Mouse (Mus musculus): ENCODE measurements around the gene Traf6. TPM values are rescaled to one million over a fixed set of nuclear protein-coding genes. Genes with fewer than 3 reads are reported as not detected.

Gene Traf6
- polyA plus RNA-seq (2015; fragmentation: Nextera tagmentation; extraction: Ambion mirVana): 7.4 and 8.6 TPM in 2 replicates

- H3K36me3 ChIP-seq (ENCODE audit: insufficient read depth, low read length): no peaks in the 10 kb centered on the region
- no peaks in the 10 kb centered on the region for H3K9me3 ChIP-seq (replicated peaks; ENCODE audit: low read length)
- H3K27me3 ChIP-seq (ENCODE audit: insufficient read depth, low read length): no peaks in the 10 kb centered on the region
- peaks cover 4% of the 10 kb centered on the region; the same call in 1 of the 2 replicates for H3K4me1 ChIP-seq (replicated peaks; ENCODE audit: insufficient read depth, low read length)
- H3K9ac ChIP-seq (ENCODE audit: low read depth, low read length): peak within 1 kb of the TSS; percentile 95
- TF ChIP-seq CTCF (IDR thresholded peaks at IDR 0.05; ENCODE audit: low read depth): peak; percentile 88
- H3K4me2 ChIP-seq (ENCODE audit: low read length): peak within 1 kb of the TSS; percentile 71
- peak within 1 kb of the TSS; percentile 96 for H3K4me3 ChIP-seq (replicated peaks; ENCODE audit: low read depth, low read length)
- under 1% methylated on average over 66 of the region's 68 CpGs for WGBS
- peak; percentile 95 for DNase-seq (ENCODE audit: low spot score)
- peak; percentile 96 for ATAC-seq (replicated peaks; ENCODE audit: low FRiP score, low read depth)
- peak within 1 kb of the TSS; percentile 63; the same call in 1 of the 2 replicates for H3K27ac ChIP-seq
Measured at GRCm38 (mm10) chr2:101678236-101679021, at the start of gene Traf6. Traf6 (plus strand) TSS chr2:101678429.

GRCm38 (mm10) chr2:101638979-101639839 is 39.0 kb upstream of the Traf6 start:
- TF ChIP-seq CTCF (IDR thresholded peaks at IDR 0.05; ENCODE audit: low read depth): no peak

GRCm38 (mm10) chr2:101639840-101640350 is 38.3 kb upstream of the Traf6 start:
- no peak for ATAC-seq (replicated peaks; ENCODE audit: low FRiP score, low read depth)
- Histone ChIP-seq H3K4me3 (replicated peaks; ENCODE audit: low read depth, low read length) (no peak overlapping the region), H3K9me3 (replicated peaks; ENCODE audit: low read length) (no peaks in the 10 kb centered on the region), H3K27ac (no peak overlapping the region), H3K27me3 (ENCODE audit: insufficient read depth, low read length) (no peaks in the 10 kb centered on the region), H3K4me2 (ENCODE audit: low read length) (no peak overlapping the region), H3K9ac (ENCODE audit: low read depth, low read length) (no peak overlapping the region), H3K36me3 (ENCODE audit: insufficient read depth, low read length) (no peaks in the 10 kb centered on the region), H3K4me1 (replicated peaks; ENCODE audit: insufficient read depth, low read length) (no peaks in the 10 kb centered on the region)
- 72% methylated on average over 3 of the region's 3 CpGs for WGBS
- TF ChIP-seq CTCF (IDR thresholded peaks at IDR 0.05; ENCODE audit: low read depth): no peak
- DNase-seq (ENCODE audit: low spot score): no peak

More at GRCm38 (mm10) chr2:101638979-101639839, 39.0 kb upstream of the Traf6 start:
- WGBS: 30% methylated on average over 7 of the region's 7 CpGs
- H3K27me3 ChIP-seq (ENCODE audit: insufficient read depth, low read length): no peaks in the 10 kb centered on the region
- H3K4me3 ChIP-seq (replicated peaks; ENCODE audit: low read depth, low read length): no peak overlapping the region
- no peaks in the 10 kb centered on the region for H3K9me3 ChIP-seq (replicated peaks; ENCODE audit: low read length)
- H3K27ac ChIP-seq: no peak overlapping the region
- H3K9ac ChIP-seq (ENCODE audit: low read depth, low read length): no peak overlapping the region
- DNase-seq (ENCODE audit: low spot score) (no peak), ATAC-seq (replicated peaks; ENCODE audit: low FRiP score, low read depth) (no peak)
- H3K4me2 ChIP-seq (ENCODE audit: low read length): no peak overlapping the region
- H3K36me3 ChIP-seq (ENCODE audit: insufficient read depth, low read length): no peaks in the 10 kb centered on the region
- no peaks in the 10 kb centered on the region for H3K4me1 ChIP-seq (replicated peaks; ENCODE audit: insufficient read depth, low read length)

GRCm38 (mm10) chr2:101645841-101646240 is 32.4 kb upstream of the Traf6 start:
- ATAC-seq (replicated peaks; ENCODE audit: low FRiP score, low read depth) (no peak), DNase-seq (ENCODE audit: low spot score) (no peak)
- TF ChIP-seq CTCF (IDR thresholded peaks at IDR 0.05; ENCODE audit: low read depth): no peak
- no peak overlapping the region for H3K4me3 ChIP-seq (replicated peaks; ENCODE audit: low read depth, low read length)
- no peak overlapping the region for H3K27ac ChIP-seq
- no peaks in the 10 kb centered on the region for H3K36me3 ChIP-seq (ENCODE audit: insufficient read depth, low read length)
- 96% methylated on average over 1 of the region's 1 CpGs for WGBS
- H3K9me3 ChIP-seq (replicated peaks; ENCODE audit: low read length): no peaks in the 10 kb centered on the region
- no peaks in the 10 kb centered on the region for H3K27me3 ChIP-seq (ENCODE audit: insufficient read depth, low read length)
- no peaks in the 10 kb centered on the region for H3K4me1 ChIP-seq (replicated peaks; ENCODE audit: insufficient read depth, low read length)
- no peak overlapping the region for H3K9ac ChIP-seq (ENCODE audit: low read depth, low read length)
- no peak overlapping the region for H3K4me2 ChIP-seq (ENCODE audit: low read length)

GRCm38 (mm10) chr2:101648361-101648760 is 29.9 kb upstream of the Traf6 start:
- Histone ChIP-seq H3K27me3 (ENCODE audit: insufficient read depth, low read length) (no peaks in the 10 kb centered on the region; the same call in 1 of the 2 replicates), H3K36me3 (ENCODE audit: insufficient read depth, low read length) (no peaks in the 10 kb centered on the region), H3K4me1 (replicated peaks; ENCODE audit: insufficient read depth, low read length) (no peaks in the 10 kb centered on the region), H3K4me2 (ENCODE audit: low read length) (no peak overlapping the region), H3K9ac (ENCODE audit: low read depth, low read length) (no peak overlapping the region), H3K27ac (no peak overlapping the region), H3K9me3 (replicated peaks; ENCODE audit: low read length) (no peaks in the 10 kb centered on the region), H3K4me3 (replicated peaks; ENCODE audit: low read depth, low read length) (no peak overlapping the region)
- WGBS: 67% methylated on average over 2 of the region's 2 CpGs
- DNase-seq (ENCODE audit: low spot score) (no peak), ATAC-seq (replicated peaks; ENCODE audit: low FRiP score, low read depth) (no peak)
- no peak for TF ChIP-seq CTCF (IDR thresholded peaks at IDR 0.05; ENCODE audit: low read depth)

- no peak within 1 kb of the TSS for H3K4me2 ChIP-seq (ENCODE audit: low read length)
- H3K36me3 ChIP-seq (ENCODE audit: insufficient read depth, low read length): no peaks in the 10 kb centered on the region
- H3K9me3 ChIP-seq (replicated peaks; ENCODE audit: low read length): no peaks in the 10 kb centered on the region
- 38% methylated on average over 8 of the region's 8 CpGs for WGBS
- DNase-seq (ENCODE audit: low spot score): peak; percentile 17
- no peaks in the 10 kb centered on the region; the same call in 1 of the 2 replicates for H3K27me3 ChIP-seq (ENCODE audit: insufficient read depth, low read length)
- ATAC-seq (replicated peaks; ENCODE audit: low FRiP score, low read depth): no peak
- H3K27ac ChIP-seq: no peak within 1 kb of the TSS
- no peak within 1 kb of the TSS for H3K4me3 ChIP-seq (replicated peaks; ENCODE audit: low read depth, low read length)
- no peaks in the 10 kb centered on the region for H3K4me1 ChIP-seq (replicated peaks; ENCODE audit: insufficient read depth, low read length)
- H3K9ac ChIP-seq (ENCODE audit: low read depth, low read length): no peak within 1 kb of the TSS
- no peak for TF ChIP-seq CTCF (IDR thresholded peaks at IDR 0.05; ENCODE audit: low read depth)
Measured at GRCm38 (mm10) chr2:101649114-101649671, 29.0 kb upstream of the Traf6 start, which contains the start of the genes Rag1 and B230118H07Rik. Rag1 (minus strand) TSS chr2:101649501. B230118H07Rik (minus strand) TSS chr2:101649532.

All from kidney, postnatal 0 days (tissue).